Mouse (Mus musculus) MEL (cell line): ENCODE data around the gene Rab9. TPM values are rescaled to one million over a fixed set of nuclear protein-coding genes. Genes with fewer than 3 reads are reported as not detected.

ENCODE experiments used
- DNase-seq: peaks from one replicate; pipeline ENCODE4 v3.0.0; 2011; ENCODE audit warnings: low read depth, low spot score
- H3K27ac ChIP-seq: 2 replicates; pipeline ENCODE4 v1.5.1; 2012; ENCODE audit warnings: low read depth, mild to moderate bottlenecking, control low read depth, low read length, moderate library complexity; ENCODE audit not compliant: control insufficient read depth
- H3K27me3 ChIP-seq, 2 experiments: fragments of 150-350 bp in 1 of 2; sonication (generic) in 1 of 2; 2 replicates each; pipeline ENCODE4 v1.6.1; 2012; ENCODE audit warnings: low read length in 2 of 2, mild to moderate bottlenecking in 2 of 2, improper control_type of control experiment in 1 of 2, moderate library complexity in 1 of 2; ENCODE audit not compliant: insufficient read depth in 2 of 2, control insufficient read depth in 1 of 2
- H3K36me3 ChIP-seq, 2 experiments: 2 replicates each; pipeline ENCODE4 v1.6.1; 2012 to 2014; ENCODE audit warnings: low read length in 2 of 2, improper control_type of control experiment in 1 of 2, inconsistent platforms in 1 of 2, mild to moderate bottlenecking in 1 of 2; ENCODE audit not compliant: insufficient read depth in 2 of 2, control insufficient read depth in 1 of 2
- H3K4me1 ChIP-seq, 2 experiments: fragments of 150-350 bp in 1 of 2; sonication (generic) in 1 of 2; 2 replicates each; pipeline ENCODE4 v1.6.1; 2012; ENCODE audit warnings: low read length in 2 of 2, improper control_type of control experiment in 1 of 2, mild to moderate bottlenecking in 1 of 2; ENCODE audit not compliant: insufficient read depth in 2 of 2, control insufficient read depth in 1 of 2
- H3K4me3 ChIP-seq, 2 experiments: fragments of 150-350 bp in 1 of 2; sonication (generic) in 1 of 2; 2 replicates each; pipeline ENCODE4 v1.5.1; 2012; ENCODE audit warnings: low read depth in 2 of 2, low read length in 2 of 2, mild to moderate bottlenecking in 2 of 2, moderate library complexity in 2 of 2, control low read depth in 1 of 2, improper control_type of control experiment in 1 of 2; ENCODE audit not compliant: control insufficient read depth in 1 of 2, insufficient read depth in 1 of 2
- H3K79me2 ChIP-seq: 2 replicates; pipeline ENCODE4 v1.6.1; 2012; ENCODE audit warnings: mild to moderate bottlenecking, low read length, moderate library complexity; ENCODE audit not compliant: control insufficient read depth, poor library complexity, insufficient read depth
- H3K9ac ChIP-seq: 2 replicates; pipeline ENCODE4 v1.6.1; 2012; ENCODE audit warnings: low read depth, mild to moderate bottlenecking, control low read depth, low read length, moderate library complexity; ENCODE audit not compliant: control insufficient read depth, poor library complexity, severe bottlenecking
- H3K9me3 ChIP-seq: fragments of 150-350 bp; sonication (generic); replicated peaks from 2 replicates; pipeline ENCODE4 v1.6.1; 2012; ENCODE audit warnings: mild to moderate bottlenecking, low read length, improper control_type of control experiment, moderate library complexity; ENCODE audit not compliant: insufficient read depth
- CHD1 ChIP-seq: IDR thresholded peaks from 2 replicates; pipeline ENCODE4 v1.6.1; 2012; ENCODE audit warnings: low read depth, mild to moderate bottlenecking, inconsistent platforms, low read length, improper control_type of control experiment
- E2F4 ChIP-seq: IDR thresholded peaks from 2 replicates; pipeline ENCODE4 v1.6.1; 2011; ENCODE audit warnings: low read depth, low read length, improper control_type of control experiment, borderline replicate concordance
- EP300 ChIP-seq, 2 experiments: IDR thresholded peaks; 2 replicates each; pipeline ENCODE4 v1.6.1; 2011; ENCODE audit warnings: improper control_type of control experiment in 2 of 2, low read length in 2 of 2, low read depth in 1 of 2, mild to moderate bottlenecking in 1 of 2
- ETS1 ChIP-seq: IDR thresholded peaks from 2 replicates; pipeline ENCODE4 v1.6.1; 2012; ENCODE audit warnings: low read depth, mild to moderate bottlenecking, inconsistent platforms, low read length, improper control_type of control experiment, moderate library complexity
- GATA1 ChIP-seq: IDR thresholded peaks from 2 replicates; pipeline ENCODE4 v1.6.1; 2011; ENCODE audit warnings: low read depth, low read length, improper control_type of control experiment
- HCFC1 ChIP-seq: IDR thresholded peaks from 2 replicates; pipeline ENCODE4 v1.6.1; 2012; ENCODE audit warnings: low read depth, mild to moderate bottlenecking, inconsistent platforms, low read length, improper control_type of control experiment, moderate library complexity
- MAX ChIP-seq: IDR thresholded peaks from 2 replicates; pipeline ENCODE4 v1.6.1; 2011; ENCODE audit warnings: low read length, improper control_type of control experiment
- MAZ ChIP-seq: IDR thresholded peaks from 2 replicates; pipeline ENCODE4 v1.6.1; 2012; ENCODE audit warnings: low read depth, mild to moderate bottlenecking, inconsistent platforms, low read length, improper control_type of control experiment
- NRF1 ChIP-seq: IDR thresholded peaks from 2 replicates; pipeline ENCODE4 v1.6.1; 2014; ENCODE audit warnings: low read depth, mild to moderate bottlenecking, inconsistent platforms, low read length, improper control_type of control experiment, moderate library complexity; ENCODE audit not compliant: poor library complexity, insufficient read depth, severe bottlenecking
- POLR2A ChIP-seq, 2 experiments: IDR thresholded peaks; 2 replicates each; pipeline ENCODE4 v1.6.1; 2011 to 2012; ENCODE audit warnings: low read length in 2 of 2, mild to moderate bottlenecking in 2 of 2, control low read depth in 1 of 2, improper control_type of control experiment in 1 of 2, low read depth in 1 of 2, moderate library complexity in 1 of 2; ENCODE audit not compliant: control insufficient read depth in 1 of 2, insufficient read depth in 1 of 2, poor library complexity in 1 of 2
- RCOR1 ChIP-seq: IDR thresholded peaks from 2 replicates; pipeline ENCODE4 v1.6.1; 2012; ENCODE audit warnings: low read depth, mild to moderate bottlenecking, inconsistent platforms, low read length, improper control_type of control experiment
- SMC3 ChIP-seq: IDR thresholded peaks from 2 replicates; pipeline ENCODE4 v1.6.1; 2011; ENCODE audit warnings: low read depth, low read length, improper control_type of control experiment
- TAL1 ChIP-seq: IDR thresholded peaks from 2 replicates; pipeline ENCODE4 v1.6.1; 2012; ENCODE audit warnings: mild to moderate bottlenecking, inconsistent platforms, low read length, moderate library complexity, mixed read lengths
- TCF12 ChIP-seq: IDR thresholded peaks from 2 replicates; pipeline ENCODE4 v1.6.1; 2014; ENCODE audit warnings: low read depth, mild to moderate bottlenecking, inconsistent platforms, low read length, improper control_type of control experiment, moderate library complexity
- UBTF ChIP-seq: IDR thresholded peaks from 2 replicates; pipeline ENCODE4 v1.6.1; 2012; ENCODE audit warnings: low read depth, mild to moderate bottlenecking, inconsistent platforms, low read length, improper control_type of control experiment, moderate library complexity, borderline replicate concordance; ENCODE audit not compliant: insufficient read depth
- USF1 ChIP-seq: IDR thresholded peaks from 2 replicates; pipeline ENCODE4 v1.6.1; 2014; ENCODE audit warnings: low read depth, mild to moderate bottlenecking, inconsistent platforms, low read length, improper control_type of control experiment, moderate library complexity
- ZC3H11A ChIP-seq: IDR thresholded peaks from 2 replicates; pipeline ENCODE4 v1.6.1; 2012; ENCODE audit warnings: low read depth, mild to moderate bottlenecking, inconsistent platforms, low read length, improper control_type of control experiment
- ZNF384 ChIP-seq: IDR thresholded peaks from 2 replicates; pipeline ENCODE4 v1.6.1; 2012; ENCODE audit warnings: low read depth, mild to moderate bottlenecking, inconsistent platforms, low read length, improper control_type of control experiment
- polyA plus RNA-seq, 2 experiments: library from polyadenylated mRNA; stranded (reverse) in 1 of 2; unstranded in 1 of 2; fragments of >175 nt in 1 of 2; fragments of >200 nt in 1 of 2; gene quantifications; 2 replicates each; pipeline versions ENCODE4 v1.2.1 to v1.2.4; 2012; ENCODE audit warnings: low replicate concordance in 2 of 2, low read depth in 1 of 2; ENCODE audit not compliant: insufficient read length in 2 of 2, insufficient read depth in 1 of 2, missing spikeins in 1 of 2
- total RNA-seq: library from RNA; depleted of rRNA; stranded (reverse); fragments of 300-350 nt; gene quantifications from 2 replicates; pipeline ENCODE4 v1.2.3, GENCODE M21; 2012

The Rab9 gene
- total and polyA plus RNA-seq, 3 experiments: 32.3 to 136 (median 50.0) TPM

- no peak overlapping the region for H3K9ac ChIP-seq
- no peaks in the 10 kb centered on the region for H3K9me3 ChIP-seq
- no peak overlapping the region for H3K4me3 ChIP-seq
- H3K79me2 ChIP-seq: peaks cover 7% of the 10 kb centered on the region; the same call in 1 of the 2 replicates
- H3K27me3 ChIP-seq: no peaks in the 10 kb centered on the region
- DNase-seq: peak; percentile 67
- H3K27ac ChIP-seq: peak overlapping the region; percentile 62
- H3K36me3 ChIP-seq: peaks cover 0 to 34% of the 10 kb centered on the region in 2 experiments; a peak in 2 of 4 replicates
- TF ChIP-seq ZNF384: peak; percentile 83
- no peak for TF ChIP-seq UBTF
- peak; percentile 65; the same call in 1 of the 2 replicates for TF ChIP-seq GATA1
- peak; percentile 57 for TF ChIP-seq TCF12
- TF ChIP-seq POLR2A (IDR thresholded peaks at IDR 0.05; ENCODE audit: control insufficient read depth in 1 of 2, insufficient read depth in 1 of 2, low read depth in 1 of 2, low read length in 2 of 2, poor library complexity in 1 of 2): no peak
- peak; percentile 37; the same call in 1 of the 2 replicates for TF ChIP-seq TAL1
- no peak for TF ChIP-seq NRF1
- peak; percentile 47 to 53; a peak in 3 of 4 replicates for TF ChIP-seq EP300 (IDR thresholded peaks at IDR 0.05; ENCODE audit: low read depth in 1 of 2, low read length in 2 of 2)
- TF ChIP-seq MAX: no peak
- TF ChIP-seq USF1: no peak
- no peak for TF ChIP-seq MAZ
- no peak for TF ChIP-seq ZC3H11A
- TF ChIP-seq RCOR1: peak; percentile 43; the same call in 1 of the 2 replicates
- TF ChIP-seq ETS1: peak; percentile 56
- peaks cover 4 to 29% of the 10 kb centered on the region in 2 experiments for H3K4me1 ChIP-seq
These were observed 32.4 kb upstream of the Rab9 start for GRCm38 (mm10) chrX:166512071-166512470.

GRCm38 (mm10) chrX:166511107-166511506, 31.4 kb upstream of the Rab9 start:
- peak overlapping the region; percentile 88 for H3K9ac ChIP-seq
- H3K27ac ChIP-seq: peak overlapping the region; percentile 61
- H3K9me3 ChIP-seq: no peaks in the 10 kb centered on the region
- TF ChIP-seq CHD1: 0 out of 2 replicates have a peak, but pooled peaks have one; percentile 72
- no peak for TF ChIP-seq SMC3
- TF ChIP-seq E2F4: no peak
- 0 out of 4 replicates have a peak, but pooled peaks of 1 of the 2 experiments have one; percentile 17 for TF ChIP-seq EP300 (IDR thresholded peaks at IDR 0.05; ENCODE audit: low read depth in 1 of 2, low read length in 2 of 2)
- no peak for TF ChIP-seq UBTF
- TF ChIP-seq HCFC1: no peak
- H3K4me1 ChIP-seq: peaks cover 4 to 25% of the 10 kb centered on the region in 2 experiments
- no peaks in the 10 kb centered on the region for H3K27me3 ChIP-seq
- peaks cover 7% of the 10 kb centered on the region; the same call in 1 of the 2 replicates for H3K79me2 ChIP-seq
- DNase-seq: peak; percentile 53
- H3K36me3 ChIP-seq: peaks cover 0 to 32% of the 10 kb centered on the region in 2 experiments; a peak in 2 of 4 replicates
- H3K4me3 ChIP-seq: peak overlapping the region in 1 of 2 experiments; percentile 78; a peak in 3 of 4 replicates
